Comparison of ENCODE assay signal across 7 mouse cellular contexts in the genomic region with DNA sequence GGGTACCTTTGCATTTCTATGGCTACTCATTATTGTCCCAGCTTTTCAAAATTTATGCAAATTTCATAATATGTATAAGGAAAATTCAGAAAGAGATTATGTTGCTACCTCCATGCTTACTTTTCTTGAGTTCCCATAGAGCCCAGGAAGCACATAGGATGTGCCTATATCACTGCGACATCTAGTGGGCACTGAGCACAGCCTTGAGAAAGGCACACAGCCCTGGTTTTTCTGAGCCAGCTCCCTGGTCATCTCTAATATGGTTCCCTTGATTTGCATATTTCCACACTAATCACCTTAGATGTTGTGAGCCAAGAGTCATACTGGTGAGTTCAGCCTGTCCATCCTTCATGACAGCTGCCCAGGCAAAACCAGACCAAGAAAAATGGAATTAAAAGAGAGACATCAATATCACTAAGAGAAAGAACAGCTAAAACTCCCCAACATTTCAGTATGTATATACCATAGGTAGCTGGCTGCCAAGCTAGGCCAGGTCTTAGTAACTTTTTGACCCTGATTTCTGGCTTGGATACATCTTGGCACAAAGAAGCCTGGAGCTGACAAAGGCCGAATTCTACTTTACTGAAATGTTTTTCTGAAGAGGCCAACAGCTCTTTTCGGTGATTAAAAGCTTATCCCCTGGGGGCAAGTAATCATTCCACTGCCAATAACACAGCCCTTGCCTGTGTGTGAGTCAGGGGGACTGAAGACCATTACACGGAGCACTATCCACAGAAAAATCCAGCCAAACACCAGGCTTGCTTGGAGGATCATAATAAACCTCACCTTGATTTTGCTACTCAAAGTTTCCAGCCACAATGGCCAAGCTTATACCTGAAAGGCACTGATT.
DNase-seq lines count a peak whose midpoint lies in the region; ATAC-seq lines count a peak whose summit lies in the region.

No protein-coding gene starts in this region.

- no peak overlapping the region for H3K4me3 ChIP-seq in lung, embryonic 15.5 days
- H3K4me3 ChIP-seq in embryonic facial prominence, embryonic 13.5 days: no peak overlapping the region

- no peak overlapping the region for H3K9ac ChIP-seq in lung, embryonic 15.5 days
- H3K9ac ChIP-seq in embryonic facial prominence, embryonic 13.5 days: no peak overlapping the region

- no peaks in the 10 kb centered on the region for H3K9me3 ChIP-seq in lung, embryonic 15.5 days
- no peaks in the 10 kb centered on the region for H3K9me3 ChIP-seq in embryonic facial prominence, embryonic 13.5 days

- 55% methylated on average over 4 of the region's 4 CpGs for WGBS in lung, embryonic 15.5 days
- 20% methylated on average over 4 of the region's 4 CpGs for WGBS in embryonic facial prominence, embryonic 13.5 days

- no peaks in the 10 kb centered on the region for H3K4me1 ChIP-seq in lung, embryonic 15.5 days
- no peaks in the 10 kb centered on the region for H3K4me1 ChIP-seq in embryonic facial prominence, embryonic 13.5 days

- H3K36me3 ChIP-seq in lung, embryonic 15.5 days: no peaks in the 10 kb centered on the region
- H3K36me3 ChIP-seq in embryonic facial prominence, embryonic 13.5 days: no peaks in the 10 kb centered on the region

- no peaks in the 10 kb centered on the region for H3K27me3 ChIP-seq in lung, embryonic 15.5 days
- H3K27me3 ChIP-seq in embryonic facial prominence, embryonic 13.5 days: no peaks in the 10 kb centered on the region

- no peak overlapping the region for H3K27ac ChIP-seq in lung, embryonic 15.5 days
- no peak overlapping the region for H3K27ac ChIP-seq in embryonic facial prominence, embryonic 13.5 days

- 0 out of 2 replicates have a peak, but pooled peaks have one; percentile 65 for ATAC-seq in lung, embryonic 15.5 days (ENCODE audit: borderline replicate concordance, extremely low read depth, low FRiP score, low TSS enrichment)
- 0 out of 2 replicates have a peak, but pooled peaks have one; percentile 56 for ATAC-seq in embryonic facial prominence, embryonic 13.5 days (ENCODE audit: insufficient number of reproducible peaks, insufficient read depth, low FRiP score, low TSS enrichment, low read depth)

- H3K4me2 ChIP-seq in lung, embryonic 15.5 days: no peak overlapping the region
- H3K4me2 ChIP-seq in embryonic facial prominence, embryonic 13.5 days: no peak overlapping the region

- DNase-seq in lung, adult 18-20 months: no peak
- peak; percentile 24 to 41 for DNase-seq in adrenal gland, postnatal 36 days
- peak; percentile 16 to 42 for DNase-seq in kidney, postnatal 36 days
- peak; percentile 6 for DNase-seq in retina, postnatal 7 days (ENCODE audit: low read depth, low spot score)
- no peak for DNase-seq in urinary bladder, postnatal 25 days (ENCODE audit: low spot score)

Comparison
In these comparisons a context has a peak if more than half of its experiments do, and no peak if none do; other contexts are left out.
1. DNase-seq: peak in adrenal gland, postnatal 36 days (2 of 2), kidney, postnatal 36 days (2 of 2) and retina, postnatal 7 days (single experiment); none in lung, adult 18-20 months (0 of 2) and urinary bladder, postnatal 25 days (single experiment).